9 mouse cellular contexts compared by ENCODE assay signal in genomic region chr11:98766346-98766745, GRCm38 (mm10). TPM values are rescaled to one million over a fixed set of nuclear protein-coding genes. Genes with fewer than 3 reads are reported as not detected.
A peak's percentile ranks its signal among the peaks of the same experiment; 100 is the strongest.
DNase-seq lines count a peak whose midpoint lies in the region; ATAC-seq lines count a peak whose summit lies in the region.
"Had no signal": no experiment of that assay in that cellular context is flagged by ENCODE, and none has a peak within 500 bp of the region (broad histone marks: within the 10 kb centered on the region; RNA-seq: fewer than 3 reads in every experiment).

No protein-coding gene starts in this region.

- H3K9me3 ChIP-seq in midbrain, embryonic 11.5 days (ENCODE audit: control insufficient read depth, low read length) = no peaks in the 10 kb centered on the region
- no peaks in the 10 kb centered on the region for H3K9me3 ChIP-seq in midbrain, embryonic 15.5 days
- H3K9me3 ChIP-seq in intestine, embryonic 16.5 days (ENCODE audit: control insufficient read depth, low read length) = no peaks in the 10 kb centered on the region
- H3K9me3 ChIP-seq: stomach, embryonic 15.5 days had no signal

- H3K27ac ChIP-seq in midbrain, embryonic 11.5 days (ENCODE audit: low read depth, low read length) = no peak overlapping the region
- no peak overlapping the region for H3K27ac ChIP-seq in midbrain, embryonic 15.5 days
- no peak overlapping the region for H3K27ac ChIP-seq in intestine, embryonic 16.5 days (ENCODE audit: low read length)

- H3K4me3 ChIP-seq in midbrain, embryonic 11.5 days (ENCODE audit: low read depth, low read length) = no peak overlapping the region
- no peak overlapping the region for H3K4me3 ChIP-seq in midbrain, embryonic 15.5 days
- no peak overlapping the region for H3K4me3 ChIP-seq in intestine, embryonic 16.5 days (ENCODE audit: low read length)
- H3K4me3 ChIP-seq: stomach, embryonic 15.5 days had no signal

- peak; percentile 38 for DNase-seq in gastrocnemius, postnatal 25 days
- DNase-seq in gastrocnemius, postnatal 36 days = no peak
- DNase-seq in midbrain, embryonic 11.5 days (ENCODE audit: low spot score, missing footprints) = peak; percentile 82
- no peak for DNase-seq in testis, postnatal 10 days (ENCODE audit: low spot score)
- no peak for DNase-seq in right cerebral cortex, adult 18-20 months
- DNase-seq in layer of hippocampus, postnatal 14 days (ENCODE audit: low spot score in 2 of 2) = no peak

- H3K9ac ChIP-seq in midbrain, embryonic 11.5 days (ENCODE audit: low read length) = no peak overlapping the region; the same call in 1 of the 2 replicates
- no peak overlapping the region for H3K9ac ChIP-seq in midbrain, embryonic 15.5 days
- 0 out of 2 replicates have a peak overlapping the region, but pooled peaks have one; percentile 7 for H3K9ac ChIP-seq in intestine, embryonic 16.5 days (ENCODE audit: low read depth, low read length)
- H3K9ac ChIP-seq: stomach, embryonic 15.5 days had no signal

- peaks cover 28% of the 10 kb centered on the region for H3K4me1 ChIP-seq in midbrain, embryonic 11.5 days (ENCODE audit: control insufficient read depth, insufficient read depth, low read length)
- H3K4me1 ChIP-seq in midbrain, embryonic 15.5 days = peaks cover 38% of the 10 kb centered on the region
- H3K4me1 ChIP-seq in intestine, embryonic 16.5 days (ENCODE audit: control insufficient read depth, insufficient read depth, low read length) = peaks cover 39% of the 10 kb centered on the region

- H3K27me3 ChIP-seq in midbrain, embryonic 11.5 days (ENCODE audit: control insufficient read depth, insufficient read depth, low read length) = no peaks in the 10 kb centered on the region
- H3K27me3 ChIP-seq in midbrain, embryonic 15.5 days (replicated peaks) = no peaks in the 10 kb centered on the region
- H3K27me3 ChIP-seq in intestine, embryonic 16.5 days (replicated peaks; ENCODE audit: control insufficient read depth, insufficient read depth, low read length) = no peaks in the 10 kb centered on the region
- H3K27me3 ChIP-seq: stomach, embryonic 15.5 days had no signal

- ATAC-seq in midbrain, embryonic 11.5 days (ENCODE audit: low FRiP score) = no peak; the same call in 1 of the 2 replicates
- no peak for ATAC-seq in midbrain, embryonic 15.5 days (replicated peaks)
- ATAC-seq in intestine, embryonic 16.5 days = no peak

- no peak overlapping the region for H3K4me2 ChIP-seq in midbrain, embryonic 11.5 days
- H3K4me2 ChIP-seq in midbrain, embryonic 15.5 days = no peak overlapping the region
- no peak overlapping the region for H3K4me2 ChIP-seq in intestine, embryonic 16.5 days (ENCODE audit: low read depth, low read length)

- intact Hi-C loops in gastrocnemius, postnatal 36 days (cut with DNase I) = loop anchor here (10.0 kb wide), 1 partner anchor 52 kb away; no protein-coding TSS in a partner anchor

- H3K36me3 ChIP-seq in midbrain, embryonic 11.5 days (ENCODE audit: control insufficient read depth, insufficient read depth, low read length) = peaks cover 4% of the 10 kb centered on the region
- H3K36me3 ChIP-seq in midbrain, embryonic 15.5 days (replicated peaks) = peaks cover 44% of the 10 kb centered on the region
- no peaks in the 10 kb centered on the region; the same call in 1 of the 2 replicates for H3K36me3 ChIP-seq in intestine, embryonic 16.5 days (ENCODE audit: control insufficient read depth, insufficient read depth, low read length)

- WGBS in midbrain, embryonic 11.5 days = 50% methylated on average over 2 of the region's 2 CpGs
- WGBS in midbrain, embryonic 15.5 days = 42% methylated on average over 2 of the region's 2 CpGs
- WGBS in intestine, embryonic 16.5 days = 31% methylated on average over 2 of the region's 2 CpGs

RNA-seq across cellular contexts. Expression of gene Nr1d1, which starts 8.8 kb away (rescaled TPM):
- total RNA-seq in gastrocnemius, postnatal 25 days (2021) = 100 to 1,000 TPM in 1 of 2 experiments, 10 to 100 TPM in 1; 98.0 to 119 TPM
- 100 to 1,000 TPM in 1 of 2 experiments, 10 to 100 TPM in 1; 86.6 to 139 TPM for total RNA-seq in gastrocnemius, postnatal 36 days (2021)
- 0.93 and 1.2 TPM in 2 replicates for polyA plus RNA-seq in midbrain, embryonic 11.5 days (2014; fragmentation: Nextera tagmentation; extraction: Ambion mirVana)
- polyA plus RNA-seq in midbrain, embryonic 15.5 days (2015; fragmentation: Nextera tagmentation; extraction: Ambion mirVana) = 3.4 and 3.9 TPM in 2 replicates
- 2.3 and 2.7 TPM in 2 replicates for polyA plus RNA-seq in intestine, embryonic 16.5 days (2015; fragmentation: Nextera tagmentation; extraction: Ambion mirVana)
- total RNA-seq in layer of hippocampus, postnatal 14 days (2021) = 10 to 100 TPM; 53.3 to 65.3 TPM

RNA-seq across cellular contexts. Expression of gene Thra, which starts 25.9 kb away (rescaled TPM):
- total RNA-seq in gastrocnemius, postnatal 25 days (2021) = 10 to 100 TPM; 75.4 to 89.1 TPM
- total RNA-seq in gastrocnemius, postnatal 36 days (2021) = 10 to 100 TPM; 72.6 to 75.7 TPM
- 21.9 and 23.7 TPM in 2 replicates for polyA plus RNA-seq in midbrain, embryonic 11.5 days (2014; fragmentation: Nextera tagmentation; extraction: Ambion mirVana)
- polyA plus RNA-seq in midbrain, embryonic 15.5 days (2015; fragmentation: Nextera tagmentation; extraction: Ambion mirVana) = 151 and 158 TPM in 2 replicates
- polyA plus RNA-seq in intestine, embryonic 16.5 days (2015; fragmentation: Nextera tagmentation; extraction: Ambion mirVana) = 41.5 and 42.0 TPM in 2 replicates
- total RNA-seq in layer of hippocampus, postnatal 14 days (2021) = 1,000 to 10,000 TPM; 1,264 to 1,291 TPM

RNA-seq across cellular contexts. Expression of gene Msl1, which starts 29.0 kb away (rescaled TPM):
- total RNA-seq in gastrocnemius, postnatal 25 days (2021) = 10 to 100 TPM; 51.3 to 63.6 TPM
- 10 to 100 TPM; 49.0 to 51.4 TPM for total RNA-seq in gastrocnemius, postnatal 36 days (2021)
- 24.0 and 25.1 TPM in 2 replicates for polyA plus RNA-seq in midbrain, embryonic 11.5 days (2014; fragmentation: Nextera tagmentation; extraction: Ambion mirVana)
- 33.2 and 33.6 TPM in 2 replicates for polyA plus RNA-seq in midbrain, embryonic 15.5 days (2015; fragmentation: Nextera tagmentation; extraction: Ambion mirVana)
- polyA plus RNA-seq in intestine, embryonic 16.5 days (2015; fragmentation: Nextera tagmentation; extraction: Ambion mirVana) = 13.5 and 14.5 TPM in 2 replicates
- total RNA-seq in layer of hippocampus, postnatal 14 days (2021) = 100 to 1,000 TPM; 149 to 161 TPM

RNA-seq across cellular contexts. Expression of gene Med24, which starts 37.1 kb away (rescaled TPM):
- 10 to 100 TPM; 42.7 to 46.9 TPM for total RNA-seq in gastrocnemius, postnatal 25 days (2021)
- total RNA-seq in gastrocnemius, postnatal 36 days (2021) = 10 to 100 TPM; 41.4 to 41.9 TPM
- polyA plus RNA-seq in midbrain, embryonic 11.5 days (2014; fragmentation: Nextera tagmentation; extraction: Ambion mirVana) = 66.1 and 67.1 TPM in 2 replicates
- 82.9 and 84.8 TPM in 2 replicates for polyA plus RNA-seq in midbrain, embryonic 15.5 days (2015; fragmentation: Nextera tagmentation; extraction: Ambion mirVana)
- 36.8 and 38.5 TPM in 2 replicates for polyA plus RNA-seq in intestine, embryonic 16.5 days (2015; fragmentation: Nextera tagmentation; extraction: Ambion mirVana)
- 100 to 1,000 TPM; 109 to 110 TPM for total RNA-seq in layer of hippocampus, postnatal 14 days (2021)

RNA-seq across cellular contexts. Expression of gene Casc3, which starts 38.4 kb away (rescaled TPM):
- total RNA-seq in gastrocnemius, postnatal 25 days (2021) = 10 to 100 TPM; 13.9 to 15.0 TPM
- total RNA-seq in gastrocnemius, postnatal 36 days (2021) = 10 to 100 TPM; 14.2 to 21.4 TPM
- 51.9 and 53.1 TPM in 2 replicates for polyA plus RNA-seq in midbrain, embryonic 11.5 days (2014; fragmentation: Nextera tagmentation; extraction: Ambion mirVana)
- polyA plus RNA-seq in midbrain, embryonic 15.5 days (2015; fragmentation: Nextera tagmentation; extraction: Ambion mirVana) = 56.3 and 57.7 TPM in 2 replicates
- polyA plus RNA-seq in intestine, embryonic 16.5 days (2015; fragmentation: Nextera tagmentation; extraction: Ambion mirVana) = 23.1 and 24.3 TPM in 2 replicates
- total RNA-seq in layer of hippocampus, postnatal 14 days (2021) = 10 to 100 TPM; 56.7 to 59.7 TPM

Comparison
In these comparisons a context has a peak if more than half of its experiments do, and no peak if none do; other contexts are left out.
1. DNase-seq: peak in gastrocnemius, postnatal 25 days (single experiment) and midbrain, embryonic 11.5 days (single experiment); none in gastrocnemius, postnatal 36 days (0 of 2), testis, postnatal 10 days (single experiment), right cerebral cortex, adult 18-20 months (single experiment) and layer of hippocampus, postnatal 14 days (0 of 2).
2. RNA of gene Thra, which starts 25.9 kb away (total RNA-seq): 1,264 to 1,291 TPM in layer of hippocampus, postnatal 14 days; 75.4 to 89.1 TPM in gastrocnemius, postnatal 25 days and 72.6 to 75.7 TPM in gastrocnemius, postnatal 36 days; every median in the first group is over 10 times any median in the second.